8 mouse cellular contexts compared by ENCODE assay signal in genomic region chr4:133820806-133821560, GRCm38 (mm10).
DNase-seq lines count a peak whose midpoint lies in the region; ATAC-seq lines count a peak whose summit lies in the region.

No protein-coding gene starts in this region.

- WGBS in forebrain, embryonic 11.5 days, result 45% methylated on average over 9 of the region's 9 CpGs
- 46% methylated on average over 9 of the region's 9 CpGs for WGBS in forebrain, embryonic 12.5 days
- 50% methylated on average over 9 of the region's 9 CpGs for WGBS in neural tube, embryonic 12.5 days
- 35% methylated on average over 9 of the region's 9 CpGs for WGBS in stomach, embryonic 16.5 days

- H3K4me2 ChIP-seq in forebrain, embryonic 11.5 days (ENCODE audit: low read depth, low read length, severe bottlenecking), result no peak overlapping the region
- no peak overlapping the region for H3K4me2 ChIP-seq in forebrain, embryonic 12.5 days
- H3K4me2 ChIP-seq in neural tube, embryonic 12.5 days (replicated peaks), result no peak overlapping the region
- H3K4me2 ChIP-seq in stomach, embryonic 16.5 days (ENCODE audit: low read depth, low read length), result peak overlapping the region; percentile 23; the same call in 1 of the 2 replicates

- no peak overlapping the region for H3K27ac ChIP-seq in forebrain, embryonic 11.5 days (ENCODE audit: low read depth, low read length)
- H3K27ac ChIP-seq in forebrain, embryonic 12.5 days, result no peak overlapping the region
- no peak overlapping the region for H3K27ac ChIP-seq in neural tube, embryonic 12.5 days
- H3K27ac ChIP-seq in stomach, embryonic 16.5 days (ENCODE audit: low read length), result peak overlapping the region; percentile 48

- H3K4me3 ChIP-seq in forebrain, embryonic 11.5 days (ENCODE audit: low read depth, low read length), result no peak overlapping the region
- H3K4me3 ChIP-seq in forebrain, embryonic 12.5 days (replicated peaks), result no peak overlapping the region
- H3K4me3 ChIP-seq in neural tube, embryonic 12.5 days, result no peak overlapping the region
- no peak overlapping the region; the same call in 1 of the 2 replicates for H3K4me3 ChIP-seq in stomach, embryonic 16.5 days (replicated peaks; ENCODE audit: low read length)

- H3K9me3 ChIP-seq in forebrain, embryonic 11.5 days (ENCODE audit: control insufficient read depth, low read length), result no peaks in the 10 kb centered on the region
- H3K9me3 ChIP-seq in forebrain, embryonic 12.5 days, result no peaks in the 10 kb centered on the region
- H3K9me3 ChIP-seq in neural tube, embryonic 12.5 days, result no peaks in the 10 kb centered on the region
- H3K9me3 ChIP-seq in stomach, embryonic 16.5 days (replicated peaks; ENCODE audit: control insufficient read depth, low read length), result no peaks in the 10 kb centered on the region

- peak; percentile 49 for DNase-seq in forebrain, embryonic 11.5 days (ENCODE audit: low spot score)
- DNase-seq in neural tube, embryonic 10.5 days (ENCODE audit: extremely low spot score, low spot score), result no peak
- DNase-seq in kidney, postnatal 10 days, result peak; percentile 44
- no peak for DNase-seq in layer of hippocampus, adult 9-10 months (ENCODE audit: low spot score)

- no peaks in the 10 kb centered on the region for H3K36me3 ChIP-seq in forebrain, embryonic 11.5 days (ENCODE audit: control insufficient read depth, insufficient read depth, low read length)
- H3K36me3 ChIP-seq in forebrain, embryonic 12.5 days (replicated peaks), result no peaks in the 10 kb centered on the region
- no peaks in the 10 kb centered on the region for H3K36me3 ChIP-seq in neural tube, embryonic 12.5 days
- no peaks in the 10 kb centered on the region for H3K36me3 ChIP-seq in stomach, embryonic 16.5 days (ENCODE audit: control insufficient read depth, insufficient read depth, low read length)

- H3K4me1 ChIP-seq in forebrain, embryonic 11.5 days (replicated peaks; ENCODE audit: control insufficient read depth, insufficient read depth, low read length), result peaks cover 4% of the 10 kb centered on the region
- H3K4me1 ChIP-seq in forebrain, embryonic 12.5 days, result peaks cover 7% of the 10 kb centered on the region
- H3K4me1 ChIP-seq in neural tube, embryonic 12.5 days, result 0 out of 2 replicates have a peak, but pooled peaks cover 6% of the 10 kb centered on the region
- H3K4me1 ChIP-seq in stomach, embryonic 16.5 days (ENCODE audit: control insufficient read depth, insufficient read depth, low read length), result peaks cover 9% of the 10 kb centered on the region

- no peak for ATAC-seq in forebrain, embryonic 11.5 days (replicated peaks; ENCODE audit: low FRiP score)
- ATAC-seq in forebrain, embryonic 12.5 days (ENCODE audit: low FRiP score), result no peak
- ATAC-seq in neural tube, embryonic 12.5 days (ENCODE audit: low FRiP score, low read depth), result no peak
- ATAC-seq in stomach, embryonic 16.5 days (ENCODE audit: insufficient read depth, low FRiP score), result no peak
- no peak for ATAC-seq in inflammation-experienced regulatory T-cells, adult 6 months

- no peaks in the 10 kb centered on the region for H3K27me3 ChIP-seq in forebrain, embryonic 11.5 days (ENCODE audit: control insufficient read depth, insufficient read depth, low read length)
- H3K27me3 ChIP-seq in forebrain, embryonic 12.5 days, result peaks cover 19% of the 10 kb centered on the region
- H3K27me3 ChIP-seq in neural tube, embryonic 12.5 days (replicated peaks), result no peaks in the 10 kb centered on the region
- no peaks in the 10 kb centered on the region for H3K27me3 ChIP-seq in stomach, embryonic 16.5 days (ENCODE audit: control insufficient read depth, insufficient read depth, low read length)

- no peak overlapping the region for H3K9ac ChIP-seq in forebrain, embryonic 11.5 days (ENCODE audit: low read length)
- H3K9ac ChIP-seq in forebrain, embryonic 12.5 days, result no peak overlapping the region
- 0 out of 2 replicates have a peak overlapping the region, but pooled peaks have one; percentile 13 for H3K9ac ChIP-seq in neural tube, embryonic 12.5 days
- H3K9ac ChIP-seq in stomach, embryonic 16.5 days (ENCODE audit: low read length), result peak overlapping the region; percentile 59

Comparison
In these comparisons a context has a peak if more than half of its experiments do, and no peak if none do; other contexts are left out.
1. DNase-seq: peak in forebrain, embryonic 11.5 days (single experiment) and kidney, postnatal 10 days (single experiment); none in neural tube, embryonic 10.5 days (single experiment) and layer of hippocampus, adult 9-10 months (single experiment).
2. H3K9ac ChIP-seq: peak in neural tube, embryonic 12.5 days (single experiment) and stomach, embryonic 16.5 days (single experiment); none in forebrain, embryonic 11.5 days (single experiment) and forebrain, embryonic 12.5 days (single experiment).